Mouse (Mus musculus): ENCODE results near the gene Msx2.

Msx2 gene

DNA sequence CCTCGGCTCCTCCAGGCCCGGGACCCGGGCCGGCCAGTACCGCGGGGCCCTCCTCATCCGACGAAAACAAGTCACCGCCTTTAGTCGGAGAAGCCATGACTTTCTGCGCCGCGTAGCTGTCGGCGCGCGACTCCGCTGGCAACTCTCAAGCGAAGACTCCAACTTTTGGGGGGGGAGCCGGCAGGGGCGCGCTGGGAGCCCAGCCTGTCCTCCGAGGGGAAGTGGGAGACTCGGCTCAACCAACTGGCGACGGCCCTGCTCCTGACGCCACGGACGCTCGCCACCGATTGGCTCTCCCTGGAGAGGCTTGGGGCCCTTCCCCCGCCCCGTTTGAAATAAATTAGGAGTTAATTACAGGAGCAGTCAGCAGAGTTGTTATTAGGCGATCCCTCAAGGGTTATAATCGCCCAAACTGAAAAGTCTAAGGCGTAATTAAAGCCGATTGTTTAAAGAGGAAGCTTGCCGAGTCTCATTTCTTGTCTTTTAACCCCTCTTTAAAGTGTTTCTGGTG is at the start of gene Msx2:
Msx2 (minus strand) TSS at position 461 of the 511 bp plus-strand sequence.
- DNase-seq (ENCODE audit: low read depth, low spot score) = no peak

- DNase-seq (ENCODE audit: low read depth, low spot score) = no peak
Observed at GRCm38 (mm10) chr13:53521468-53521867, 48.6 kb upstream of the Msx2 start.

GRCm38 (mm10) chr13:53520343-53520937 is 47.6 kb upstream of the Msx2 start:
- DNase-seq (ENCODE audit: low read depth, low spot score) = no peak

DNA sequence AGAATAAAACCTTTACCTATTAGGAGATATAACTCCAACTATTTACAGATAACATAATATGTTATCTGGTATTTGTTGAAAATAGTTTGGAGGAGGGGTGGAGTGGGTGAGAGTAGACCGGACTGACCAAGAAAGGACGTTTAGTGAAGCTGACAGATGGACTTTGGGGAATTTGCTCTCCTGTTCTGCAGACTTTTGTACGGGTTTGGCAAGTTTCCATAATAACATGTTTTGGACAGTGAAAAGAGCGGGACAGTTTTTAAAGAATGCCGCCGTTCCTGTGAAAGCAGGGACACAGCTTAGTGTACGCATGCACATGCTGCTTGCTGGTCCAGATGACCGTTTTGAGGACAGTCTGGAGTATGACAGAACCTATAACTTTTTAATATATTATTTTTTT is 46.9 kb upstream of the Msx2 start:
- DNase-seq (ENCODE audit: low read depth, low spot score) = no peak

- no peak for DNase-seq (ENCODE audit: low read depth, low spot score)
Observed at GRCm38 (mm10) chr13:53518306-53518705, 45.4 kb upstream of the Msx2 start.

DNA sequence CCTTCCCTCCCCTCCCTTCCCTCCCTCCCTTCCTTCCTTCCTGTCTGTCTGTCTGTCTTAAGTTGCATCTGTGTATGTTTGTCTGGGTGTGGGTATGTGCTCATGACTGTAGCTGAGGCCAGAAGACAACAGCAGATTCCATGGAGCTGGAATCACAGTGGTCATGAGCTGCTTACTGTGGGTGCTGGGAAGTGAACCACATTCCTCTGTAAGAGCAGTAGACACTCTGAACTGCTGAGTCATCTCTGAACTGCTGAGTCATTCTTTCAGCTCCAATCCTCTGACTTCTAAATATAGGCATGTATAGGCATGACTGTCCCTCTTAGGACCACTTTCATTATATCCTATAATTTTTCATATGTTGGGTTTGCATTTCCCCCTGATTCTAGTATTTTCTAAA is 41.7 kb upstream of the Msx2 start:
- DNase-seq (ENCODE audit: low read depth, low spot score) = peak; percentile 39

GRCm38 (mm10) chr13:53511366-53511765 is 38.5 kb upstream of the Msx2 start:
- no peak for DNase-seq (ENCODE audit: low read depth, low spot score)

DNA sequence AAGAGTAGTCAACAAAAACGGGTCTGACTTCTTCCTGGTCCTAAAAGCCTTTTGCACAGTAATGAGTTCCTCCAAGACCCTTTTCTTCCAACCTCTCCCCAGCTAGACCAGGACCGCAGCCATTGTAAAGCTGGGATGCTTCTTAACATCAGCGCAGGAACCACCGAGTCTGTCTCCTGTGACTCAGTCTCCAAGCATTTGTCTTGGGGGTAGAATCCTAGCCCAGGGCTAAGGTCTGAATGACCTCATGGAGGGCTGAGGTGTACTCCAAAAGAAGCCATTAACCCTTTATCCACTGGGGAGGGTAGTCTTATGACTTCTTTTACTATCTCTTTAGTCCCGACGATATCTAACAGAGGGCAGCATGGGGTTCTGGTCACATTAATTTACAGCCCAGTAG is 29.5 kb upstream of the Msx2 start:
- no peak for DNase-seq (ENCODE audit: low read depth, low spot score)

GRCm38 (mm10) chr13:53501561-53502253 is 28.8 kb upstream of the Msx2 start:
- no peak for DNase-seq (ENCODE audit: low read depth, low spot score)

- no peak for DNase-seq (ENCODE audit: low read depth, low spot score)
Observed at GRCm38 (mm10) chr13:53501057-53501456, 28.2 kb upstream of the Msx2 start.

- no peak for DNase-seq (ENCODE audit: low read depth, low spot score)
Observed at GRCm38 (mm10) chr13:53486512-53486911, 13.6 kb upstream of the Msx2 start.

- no peak for DNase-seq (ENCODE audit: low read depth, low spot score)
Observed at GRCm38 (mm10) chr13:53475701-53476188, 2.9 kb upstream of the Msx2 start.

GRCm38 (mm10) chr13:53474491-53474890 is 1.6 kb upstream of the Msx2 start:
- no peak for DNase-seq (ENCODE audit: low read depth, low spot score)

- DNase-seq (ENCODE audit: low read depth, low spot score) = no peak
Observed at GRCm38 (mm10) chr13:53473991-53474390, 1.1 kb upstream of the Msx2 start.

DNA sequence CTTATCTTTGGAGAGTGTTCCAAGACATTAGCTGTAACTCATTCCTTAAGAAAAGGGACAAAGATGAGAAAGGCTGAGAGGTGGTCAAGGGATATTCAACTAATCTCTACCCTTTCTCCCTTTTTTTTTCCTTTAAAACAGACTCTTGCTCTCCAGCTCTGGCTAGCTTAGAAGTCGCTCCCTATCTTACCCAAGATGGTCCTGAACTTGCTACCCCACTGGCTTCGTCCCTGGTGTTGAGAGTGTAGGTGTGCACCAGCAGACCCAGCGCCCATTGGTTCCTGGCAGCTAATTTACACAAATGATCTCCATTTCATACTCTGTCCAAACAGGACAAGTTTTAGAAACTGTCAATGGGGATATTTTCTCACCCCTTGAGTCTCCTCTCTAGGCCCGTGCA is 417 bp upstream of the Msx2 start:
- no peak for DNase-seq (ENCODE audit: low read depth, low spot score)

- no peak for DNase-seq (ENCODE audit: low read depth, low spot score)
Observed at GRCm38 (mm10) chr13:53471926-53472613, 804 bp downstream of the Msx2 start.

GRCm38 (mm10) chr13:53471411-53471810 is 1.5 kb downstream of the Msx2 start:
- no peak for DNase-seq (ENCODE audit: low read depth, low spot score)

GRCm38 (mm10) chr13:53470437-53471151 is 2.3 kb downstream of the Msx2 start:
- DNase-seq (ENCODE audit: low read depth, low spot score) = no peak

DNA sequence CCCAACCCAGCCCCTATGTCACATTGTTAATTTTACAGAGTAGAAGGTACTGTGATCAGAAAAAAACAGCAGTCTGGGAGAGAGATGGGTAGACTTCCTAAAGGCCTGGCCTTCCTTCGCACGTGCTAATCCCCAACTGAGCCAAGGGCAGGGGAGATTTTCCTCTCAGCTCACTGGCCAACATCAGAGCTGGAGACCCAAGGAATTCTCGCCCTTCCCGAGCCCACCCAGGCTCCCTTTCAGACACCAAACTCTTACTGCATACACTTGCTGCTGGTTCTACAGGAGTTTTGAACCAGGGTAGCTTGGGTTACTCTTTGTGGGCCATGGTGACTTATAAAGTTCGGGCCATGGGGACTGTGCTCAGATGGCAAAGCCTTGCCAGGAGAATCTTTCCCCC is 3.1 kb downstream of the Msx2 start:
- DNase-seq (ENCODE audit: low read depth, low spot score) = no peak

DNA sequence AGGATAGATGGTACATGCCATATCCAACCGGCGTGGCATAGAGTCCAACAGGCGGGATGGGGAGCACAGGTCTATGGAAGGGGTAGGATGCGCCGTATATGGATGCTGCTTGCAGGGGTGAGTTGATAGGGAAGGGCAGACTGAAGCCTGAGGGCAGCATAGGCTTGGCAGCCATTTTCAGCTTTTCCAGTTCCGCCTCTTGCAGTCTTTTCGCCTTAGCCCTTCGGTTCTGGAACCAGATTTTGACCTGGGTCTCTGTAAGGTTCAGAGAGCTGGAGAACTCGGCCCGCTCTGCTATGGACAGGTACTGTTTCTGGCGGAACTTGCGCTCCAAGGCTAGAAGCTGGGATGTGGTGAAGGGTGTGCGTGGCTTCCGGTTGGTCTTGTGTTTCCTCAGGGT is 4.7 kb downstream of the Msx2 start:
- DNase-seq (ENCODE audit: low read depth, low spot score) = no peak

- DNase-seq (ENCODE audit: low read depth, low spot score) = no peak
Observed at GRCm38 (mm10) chr13:53466189-53466866, 6.5 kb downstream of the Msx2 start.
